Mouse (Mus musculus) G1E-ER4 (cell line): ENCODE measurements around the gene Rnf217. TPM values are rescaled to one million over a fixed set of nuclear protein-coding genes. Genes with fewer than 3 reads are reported as not detected.

Experiments used
- GATA1 ChIP-seq: IDR thresholded peaks from one replicate; pipeline ENCODE4 v1.8.0; 2012; ENCODE audit warnings: low read length, inconsistent platforms
- polyA plus RNA-seq: library from polyadenylated mRNA; stranded (reverse); fragments of >175 nt; gene quantifications from 2 replicates; pipeline ENCODE4 v1.2.3, GENCODE M21; 2012

Gene Rnf217
- polyA plus RNA-seq, 1 experiment = not detected

DNA sequence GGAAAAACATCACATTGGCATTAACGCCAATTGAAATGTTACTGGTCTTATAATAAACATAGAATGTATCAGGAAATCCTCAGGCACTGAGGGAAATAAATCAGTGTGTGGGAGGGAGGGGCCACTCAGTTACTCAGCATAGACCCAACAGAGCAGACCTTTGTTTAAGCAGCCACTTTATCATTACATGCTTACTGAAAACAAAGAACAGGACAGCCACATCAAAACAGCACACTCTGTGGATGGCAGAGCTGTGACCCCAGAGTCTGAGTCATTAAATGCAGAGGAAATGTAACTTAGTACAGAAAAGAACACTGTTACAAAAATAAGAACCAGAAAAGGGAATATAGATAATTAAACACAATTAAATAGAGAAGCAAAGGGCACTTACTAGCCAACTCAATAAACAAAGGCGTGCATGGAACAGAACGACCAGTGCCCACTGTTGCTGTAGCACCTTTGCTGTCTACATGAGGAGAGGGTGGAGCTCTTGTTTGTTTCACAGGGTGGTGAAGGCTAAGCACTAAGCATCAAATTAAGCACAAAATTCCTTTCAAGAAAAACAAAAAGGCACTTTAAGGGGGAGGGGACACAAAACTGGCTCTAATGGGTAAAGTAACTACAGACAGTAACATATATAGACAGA, 16.8 kb downstream of the Rnf217 start:
- TF ChIP-seq GATA1 = no peak

- no peak for TF ChIP-seq GATA1
Measured at GRCm38 (mm10) chr10:31580722-31581121, 28.3 kb downstream of the Rnf217 start.

GRCm38 (mm10) chr10:31580073-31580472, 28.9 kb downstream of the Rnf217 start:
- TF ChIP-seq GATA1 = no peak

GRCm38 (mm10) chr10:31573267-31573666, 35.7 kb downstream of the Rnf217 start:
- no peak for TF ChIP-seq GATA1

DNA sequence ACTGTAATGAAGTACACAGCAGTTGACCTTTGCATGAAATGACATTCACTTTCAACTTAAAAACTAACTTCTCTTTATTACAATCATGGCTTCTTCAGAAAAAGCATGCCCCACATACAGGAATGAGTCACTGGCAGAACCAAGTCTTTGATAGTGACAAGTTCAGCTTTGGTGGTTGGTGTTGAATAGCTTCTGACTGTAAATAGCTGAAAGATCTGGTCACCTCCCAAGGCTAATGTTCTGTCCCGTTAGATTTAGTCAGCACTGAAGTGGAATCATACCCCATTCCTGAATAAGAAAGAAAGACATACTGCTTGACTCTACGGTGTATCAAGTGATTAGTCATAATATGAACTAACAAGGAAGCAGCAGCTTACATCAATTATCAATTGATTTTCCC, 51.7 kb downstream of the Rnf217 start:
- no peak for TF ChIP-seq GATA1

- TF ChIP-seq GATA1 = no peak
Measured at GRCm38 (mm10) chr10:31555433-31555960, 53.5 kb downstream of the Rnf217 start.

DNA sequence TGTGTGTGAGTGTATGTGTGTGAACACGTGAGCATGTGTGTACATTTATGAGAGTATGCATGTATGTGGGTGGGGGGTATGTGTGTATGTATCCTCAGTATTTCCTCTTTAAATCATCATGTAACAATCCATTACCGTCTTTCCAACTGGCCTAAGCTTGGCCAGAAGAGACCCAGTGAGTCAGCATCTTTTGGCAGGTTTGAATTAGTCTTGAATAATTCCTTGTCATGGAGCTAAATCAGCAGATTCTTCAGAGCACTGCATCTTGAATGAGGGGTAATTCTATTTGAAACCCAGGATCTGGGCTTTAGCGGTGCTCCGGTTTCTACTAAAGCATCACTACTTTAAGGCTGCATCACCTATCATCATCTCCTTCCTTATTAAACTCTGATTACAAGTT, 55.7 kb downstream of the Rnf217 start:
- no peak for TF ChIP-seq GATA1

DNA sequence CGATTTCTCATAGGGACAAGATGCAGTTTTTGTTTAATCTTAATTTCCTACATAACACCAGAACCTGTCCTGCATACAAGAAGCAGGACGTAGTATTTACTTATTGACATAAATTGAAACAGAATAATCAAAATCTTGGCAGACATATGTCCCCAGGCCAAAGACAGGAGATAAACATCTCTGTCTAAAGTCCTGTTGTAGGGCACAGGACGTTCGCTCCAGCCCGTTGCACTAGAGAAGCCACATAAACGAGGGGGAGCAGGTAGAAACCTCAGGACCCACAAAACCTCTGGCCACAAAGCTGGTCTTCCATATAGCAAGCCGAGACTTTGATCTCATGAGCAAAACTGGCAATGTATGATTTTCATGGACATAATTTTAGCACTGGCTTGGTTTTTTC, 57.1 kb downstream of the Rnf217 start:
- TF ChIP-seq GATA1 = no peak

- no peak for TF ChIP-seq GATA1
Measured at GRCm38 (mm10) chr10:31551362-31551761, 57.6 kb downstream of the Rnf217 start.

- no peak for TF ChIP-seq GATA1
Measured at GRCm38 (mm10) chr10:31547156-31547555, 61.8 kb downstream of the Rnf217 start.

GRCm38 (mm10) chr10:31544149-31544942, 64.6 kb downstream of the Rnf217 start:
- no peak for TF ChIP-seq GATA1

DNA sequence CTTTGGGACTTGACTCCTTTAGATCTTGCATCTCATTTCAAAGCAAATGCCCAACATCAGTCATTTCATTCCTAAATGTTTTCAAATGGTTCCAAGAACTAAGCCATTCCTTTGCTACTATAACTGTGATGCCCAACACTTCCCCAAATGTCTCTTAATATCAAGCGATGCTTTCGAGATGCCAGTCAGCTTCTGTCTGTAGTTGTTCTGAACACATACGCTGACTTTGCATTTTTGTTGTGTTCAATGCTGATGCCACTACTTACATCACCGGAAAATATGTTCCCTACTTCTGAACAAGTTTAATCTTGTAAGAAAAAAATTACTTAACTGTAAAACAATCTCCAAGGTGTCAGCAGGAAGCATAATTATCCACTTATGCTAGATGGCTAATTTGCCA, 68.5 kb downstream of the Rnf217 start:
- TF ChIP-seq GATA1 = no peak

DNA sequence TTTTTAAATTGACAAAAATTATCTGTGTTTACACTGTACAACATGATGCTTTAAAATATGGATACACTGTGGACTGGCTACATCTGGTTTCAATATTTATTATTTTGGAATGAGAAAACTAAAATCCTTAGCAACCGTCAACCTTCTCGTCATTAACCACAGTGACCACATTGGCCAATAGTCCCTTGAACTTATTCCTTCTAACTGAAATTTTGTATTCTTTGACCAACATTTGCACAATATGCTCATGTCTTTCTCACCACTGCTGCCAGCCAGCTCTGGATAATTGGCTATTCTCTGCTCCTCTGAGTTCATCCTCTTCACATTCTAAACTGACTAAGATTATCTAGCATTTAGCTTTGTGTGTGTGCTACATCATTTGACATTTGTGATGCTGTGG, 69.6 kb downstream of the Rnf217 start:
- TF ChIP-seq GATA1 = no peak

DNA sequence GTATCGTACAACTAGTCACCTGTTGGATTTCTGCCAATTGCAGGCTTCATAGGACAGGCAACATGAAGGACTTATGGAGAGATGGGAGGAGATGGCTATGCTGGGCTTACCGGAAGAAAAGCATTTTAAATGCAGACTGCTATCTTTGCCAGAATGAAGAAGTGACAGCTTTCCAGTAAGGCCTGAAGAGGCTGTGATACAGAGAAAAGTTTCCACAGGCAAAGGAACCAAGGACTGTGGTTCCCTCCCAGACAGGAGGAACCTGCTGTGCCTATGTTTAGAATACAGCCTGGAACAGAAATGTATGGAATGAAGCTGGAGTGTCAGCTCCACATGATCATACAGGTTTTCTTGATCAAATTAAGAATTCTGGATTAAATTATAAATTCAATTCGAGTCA, 70.3 kb downstream of the Rnf217 start:
- TF ChIP-seq GATA1 = no peak

DNA sequence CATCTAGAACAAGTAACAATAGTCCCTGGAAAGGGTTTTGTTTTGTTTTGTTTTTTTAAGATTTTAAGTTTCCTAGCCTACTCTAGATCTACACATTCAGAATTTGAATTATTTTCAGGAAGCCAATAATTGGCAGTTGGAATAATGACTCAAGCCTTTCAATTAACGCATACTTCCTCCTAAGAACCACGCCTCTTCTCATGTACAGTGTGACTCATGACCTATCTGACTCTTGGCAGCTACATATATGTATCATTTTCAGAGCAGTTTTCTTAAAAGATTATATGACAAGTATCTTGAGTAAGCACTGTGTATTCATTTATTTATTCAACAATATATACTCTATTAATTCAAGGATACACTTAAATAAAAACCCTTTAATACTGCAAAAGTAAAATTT, 70.7 kb downstream of the Rnf217 start:
- TF ChIP-seq GATA1 = no peak

DNA sequence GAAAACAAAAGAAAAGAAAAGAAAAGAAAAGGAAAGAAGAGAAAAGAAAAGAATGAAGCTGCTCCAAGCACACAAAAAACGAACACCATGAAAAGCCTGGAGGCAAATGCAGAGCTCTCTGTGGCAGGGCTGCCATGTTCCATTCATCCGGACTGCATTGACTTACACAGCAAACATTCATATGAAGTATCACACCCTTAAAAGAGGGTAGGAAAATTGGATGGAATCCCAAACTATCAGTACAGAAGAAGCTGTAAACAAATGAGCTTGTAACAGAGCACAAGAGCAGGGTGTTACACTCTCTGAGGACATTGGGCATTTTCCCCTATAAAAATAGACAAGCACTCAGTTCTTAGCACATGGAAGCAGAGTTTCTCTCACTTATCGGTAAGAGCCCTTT, 71.8 kb downstream of the Rnf217 start:
- no peak for TF ChIP-seq GATA1

DNA sequence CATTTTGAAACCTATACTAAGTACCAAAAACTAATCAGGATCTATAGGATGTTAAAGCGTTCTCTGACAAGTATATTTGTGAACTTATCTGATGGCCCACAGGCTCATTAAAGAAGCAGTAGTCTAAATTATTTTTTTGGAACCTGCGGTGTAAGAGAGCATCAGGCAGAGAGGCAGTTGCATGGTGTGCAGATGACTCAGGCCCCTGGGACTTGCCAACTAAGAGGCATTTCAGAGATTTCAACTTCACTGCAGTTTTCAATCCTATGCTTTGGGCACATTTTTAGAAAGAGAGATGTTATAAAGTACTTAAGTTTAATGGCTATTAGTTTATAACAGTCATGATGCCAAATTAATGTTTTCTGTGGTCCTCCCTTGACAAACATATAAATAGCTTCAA, 73.9 kb downstream of the Rnf217 start:
- TF ChIP-seq GATA1 = no peak

GRCm38 (mm10) chr10:31533270-31533826, 75.6 kb downstream of the Rnf217 start:
- no peak for TF ChIP-seq GATA1
